Mouse (Mus musculus) urinary bladder, adult 18-20 months (tissue): ENCODE data around the gene Unc5b.
"Not testable (repeated sequence)": the region's sequence is repeated elsewhere in the genome, so short reads cannot be mapped to it uniquely, and the experiment has no call there.

Experiments used
- DNase-seq, 2 experiments: peaks; one replicate each; pipeline ENCODE4 v3.0.0; 2022; ENCODE audit warnings: low spot score in 2 of 2, mixed read lengths in 2 of 2

Unc5b gene

DNA sequence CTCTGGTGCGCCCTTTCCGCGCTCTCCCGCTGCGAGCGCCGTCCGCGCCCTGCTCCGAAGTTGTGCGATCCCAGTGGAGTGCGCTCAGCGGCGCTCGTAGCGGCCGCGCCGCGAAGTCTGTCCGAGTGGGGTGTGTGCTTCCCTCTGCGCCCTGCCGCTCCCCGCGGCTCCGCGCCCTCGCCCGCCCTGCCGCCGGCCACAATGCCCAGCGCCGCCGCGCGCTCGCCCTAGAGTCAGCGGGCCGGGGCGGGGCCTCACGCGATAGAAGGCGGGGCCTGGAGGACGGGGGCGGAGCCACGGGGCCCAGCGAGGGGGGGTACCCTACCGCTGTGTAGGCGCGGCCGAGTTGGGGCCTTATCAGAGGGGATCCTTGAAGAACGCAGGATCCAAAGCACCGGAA lies at the start of gene Unc5b:
Unc5b (minus strand) TSS at position 203 of the 400 bp plus-strand sequence.
- DNase-seq = peak; percentile 95 to 98

DNA sequence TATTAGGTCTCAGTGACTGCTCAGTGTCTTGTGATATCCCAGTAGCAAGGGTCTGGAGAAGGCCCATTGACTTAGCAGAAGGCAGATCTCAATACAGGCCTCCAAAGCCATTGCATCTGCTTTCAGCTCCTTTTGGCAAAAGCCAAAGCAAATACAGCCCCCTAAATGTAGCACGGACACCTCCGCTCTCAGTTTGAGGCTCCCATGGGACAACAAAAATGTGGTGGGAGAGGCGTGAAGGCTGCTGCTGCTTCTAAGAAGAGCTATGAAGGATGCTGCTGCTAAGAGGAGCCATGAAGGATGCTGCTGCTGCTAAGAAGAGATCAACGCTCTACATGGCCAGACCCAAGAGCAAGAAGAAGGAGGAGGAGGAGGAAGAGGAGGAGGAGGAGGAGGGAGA lies 48.4 kb upstream of the Unc5b start:
- no peak for DNase-seq

DNA sequence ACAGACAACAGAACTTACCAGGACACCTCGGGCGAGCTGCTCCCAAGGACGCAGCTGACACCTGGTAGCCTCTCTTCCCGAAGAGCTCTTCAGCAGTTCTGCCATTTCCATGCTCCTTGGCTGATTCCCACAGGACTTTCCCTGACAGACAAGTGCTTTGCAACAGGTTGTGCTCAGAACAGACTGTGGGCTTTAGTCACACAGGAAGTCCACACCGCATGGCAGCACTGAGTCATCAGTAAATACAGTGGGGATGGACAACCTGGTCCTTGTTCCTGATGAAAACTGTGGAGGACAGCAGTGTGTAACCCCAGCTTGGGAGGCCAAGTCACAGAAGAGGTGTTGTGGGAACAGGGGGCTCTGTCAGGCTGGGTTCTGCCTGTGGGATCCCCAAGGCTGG lies 45.7 kb upstream of the Unc5b start:
- DNase-seq = no peak

DNA sequence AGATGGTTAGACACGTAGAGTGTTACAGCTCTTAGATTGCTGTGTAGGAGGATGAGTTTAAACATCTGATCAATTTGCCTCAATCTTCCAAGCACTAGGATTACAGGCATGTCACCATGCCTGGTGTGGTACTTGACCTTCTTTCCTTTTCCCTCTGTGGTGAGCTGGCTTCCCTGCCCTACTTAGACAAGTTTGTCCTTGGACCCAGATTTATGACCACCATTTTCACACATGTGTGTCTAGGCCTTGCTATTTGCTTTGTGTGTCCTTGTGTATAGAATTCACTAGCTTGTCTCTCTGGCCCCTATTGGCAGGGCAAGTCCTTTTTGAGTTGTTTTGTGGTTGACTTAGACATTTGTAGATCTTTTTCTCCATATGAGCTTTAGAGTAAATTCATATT lies 43.6 kb upstream of the Unc5b start:
- no peak for DNase-seq

DNA sequence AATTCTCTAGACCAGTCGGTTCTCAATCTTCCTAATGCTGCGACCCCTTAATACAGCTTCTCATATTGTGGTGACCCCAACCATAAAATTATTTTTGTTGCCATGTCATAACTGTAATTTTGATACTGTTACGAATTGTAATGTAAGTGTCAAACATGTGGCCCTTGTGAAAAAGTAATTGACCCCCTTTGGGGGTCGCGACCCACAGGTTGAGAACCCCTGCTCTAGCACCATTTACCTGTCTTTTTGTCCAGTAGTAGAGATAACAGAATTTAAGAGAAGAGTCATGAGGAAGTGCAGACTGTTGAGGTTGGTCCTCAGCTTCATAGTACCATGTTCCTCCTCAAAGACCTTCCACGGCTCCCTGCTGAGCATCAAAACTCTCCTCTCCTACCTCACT lies 31.9 kb upstream of the Unc5b start:
- DNase-seq = no peak

DNA sequence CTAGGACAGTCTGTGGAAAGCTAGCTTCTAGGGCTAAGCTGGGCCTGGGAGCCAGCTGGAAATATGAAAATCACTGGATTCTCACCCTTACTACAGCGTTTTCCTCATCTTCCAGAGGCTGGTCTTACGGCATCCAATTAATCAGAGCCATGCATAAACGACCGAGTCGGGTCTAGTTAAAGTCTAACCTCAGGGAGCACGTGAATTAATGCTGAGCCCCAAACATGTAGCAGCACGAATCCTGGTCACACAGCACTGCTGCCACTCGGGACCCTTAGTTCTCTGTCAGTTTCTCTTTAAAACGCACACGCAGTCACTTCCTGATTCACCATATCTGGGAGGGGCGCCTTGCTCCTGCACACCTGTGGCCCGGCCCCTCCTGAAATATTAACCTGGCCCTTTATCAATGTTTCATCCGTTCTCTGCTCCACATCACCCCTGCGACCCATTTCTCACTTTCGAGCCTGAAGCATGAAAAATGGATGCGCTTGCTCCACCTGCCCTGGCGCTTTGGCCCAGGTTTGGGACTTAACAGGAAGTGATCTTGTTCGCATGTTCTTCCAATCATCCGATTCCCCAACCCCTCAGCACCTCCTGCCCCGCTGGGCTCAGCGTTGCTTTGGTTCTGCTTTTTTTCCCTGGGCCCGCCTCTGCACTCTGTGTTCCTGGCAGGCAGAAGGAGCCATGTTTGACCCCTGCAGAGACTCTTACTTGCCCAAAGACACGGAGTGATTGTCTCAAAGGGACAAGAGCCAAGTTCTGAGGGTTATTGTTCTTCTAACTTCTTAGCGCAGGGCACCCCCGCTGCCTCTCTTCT lies 31.3 kb upstream of the Unc5b start:
- DNase-seq = no peak

DNA sequence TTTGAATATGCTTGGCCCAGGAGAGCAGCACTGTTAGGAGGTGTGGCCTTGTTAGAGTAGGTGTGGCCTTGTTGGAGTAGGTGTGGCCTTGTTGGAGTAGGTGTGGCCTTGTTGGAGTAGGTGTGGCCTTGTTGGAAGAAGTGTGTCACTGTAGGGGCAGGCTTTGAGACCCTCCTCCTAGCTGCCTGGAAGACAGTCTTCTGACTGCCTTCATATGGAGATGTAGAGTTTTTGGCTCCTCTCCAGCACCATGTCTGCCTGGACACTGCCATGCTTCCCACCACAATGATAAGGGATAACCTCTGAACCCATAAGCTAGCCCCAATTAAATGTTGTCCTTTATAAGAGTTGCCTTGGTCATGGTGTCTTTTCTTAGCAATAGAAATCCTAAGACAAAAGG lies 13.9 kb upstream of the Unc5b start:
- not testable (repeated sequence) for DNase-seq

DNA sequence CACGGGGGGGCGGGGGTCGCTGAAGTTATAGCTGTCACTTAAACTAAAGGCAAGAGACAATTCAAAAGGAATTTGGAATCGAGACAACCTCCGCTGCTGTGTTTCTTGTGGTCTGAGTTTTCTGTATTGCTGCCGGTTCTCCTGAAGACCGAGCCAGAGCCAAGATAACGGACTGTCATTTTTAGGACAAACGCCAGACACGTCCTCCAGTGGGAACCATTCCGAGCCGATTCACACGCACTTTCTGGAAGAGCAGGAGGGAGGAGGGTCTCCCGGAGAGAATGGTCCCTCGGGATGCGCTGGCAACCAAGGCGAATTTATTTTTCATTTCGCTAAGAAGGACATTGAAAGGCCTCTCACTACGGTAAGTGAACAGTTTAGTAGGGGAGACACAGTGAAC lies 7.4 kb upstream of the Unc5b start:
- DNase-seq = no peak

DNA sequence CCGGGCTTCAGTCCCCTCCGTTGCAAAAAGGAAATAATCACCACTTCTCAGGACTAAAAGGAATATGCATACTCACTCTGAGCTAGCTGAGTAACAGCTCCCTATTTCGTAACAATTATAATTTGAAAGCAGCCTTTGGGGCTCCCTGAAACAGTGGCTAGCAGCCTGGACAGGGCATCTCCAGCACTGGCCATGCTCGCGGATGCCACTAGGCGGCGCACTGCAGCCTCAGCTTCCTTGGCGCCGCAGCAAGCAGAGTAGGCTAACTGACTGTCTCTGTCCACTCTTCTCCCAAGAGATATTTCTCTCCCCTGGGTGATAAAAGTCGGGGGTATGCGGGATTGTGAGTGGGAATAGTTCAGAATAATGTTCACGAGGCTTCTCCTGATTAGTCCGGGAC lies 3.6 kb upstream of the Unc5b start:
- peak; percentile 58 to 82 for DNase-seq

DNA sequence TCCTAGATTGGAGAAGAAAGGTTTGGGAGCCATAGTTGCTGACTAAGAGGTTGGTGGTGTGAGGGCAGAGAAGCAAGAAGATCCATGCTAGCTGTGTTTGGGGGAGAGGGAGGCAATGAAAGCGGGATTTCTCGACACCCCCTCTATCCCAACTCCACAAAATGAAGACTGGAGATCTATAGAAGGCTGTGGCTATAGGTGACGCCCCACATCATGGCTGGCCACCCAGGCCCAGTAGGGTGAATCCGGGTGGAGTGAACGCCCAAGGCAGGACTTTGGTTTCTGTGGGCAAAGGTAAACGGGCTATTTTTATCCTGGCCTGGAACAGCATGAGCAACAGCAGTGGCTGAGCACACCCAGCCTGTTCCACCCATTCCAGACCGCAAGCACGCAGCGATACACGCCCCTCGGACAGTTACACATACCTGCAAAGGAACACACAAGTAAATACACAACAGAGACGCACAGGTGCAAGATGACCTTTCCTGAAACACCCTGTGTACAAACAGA lies 1.3 kb upstream of the Unc5b start:
- peak in 1 of 2 experiments; percentile 30 for DNase-seq

DNA sequence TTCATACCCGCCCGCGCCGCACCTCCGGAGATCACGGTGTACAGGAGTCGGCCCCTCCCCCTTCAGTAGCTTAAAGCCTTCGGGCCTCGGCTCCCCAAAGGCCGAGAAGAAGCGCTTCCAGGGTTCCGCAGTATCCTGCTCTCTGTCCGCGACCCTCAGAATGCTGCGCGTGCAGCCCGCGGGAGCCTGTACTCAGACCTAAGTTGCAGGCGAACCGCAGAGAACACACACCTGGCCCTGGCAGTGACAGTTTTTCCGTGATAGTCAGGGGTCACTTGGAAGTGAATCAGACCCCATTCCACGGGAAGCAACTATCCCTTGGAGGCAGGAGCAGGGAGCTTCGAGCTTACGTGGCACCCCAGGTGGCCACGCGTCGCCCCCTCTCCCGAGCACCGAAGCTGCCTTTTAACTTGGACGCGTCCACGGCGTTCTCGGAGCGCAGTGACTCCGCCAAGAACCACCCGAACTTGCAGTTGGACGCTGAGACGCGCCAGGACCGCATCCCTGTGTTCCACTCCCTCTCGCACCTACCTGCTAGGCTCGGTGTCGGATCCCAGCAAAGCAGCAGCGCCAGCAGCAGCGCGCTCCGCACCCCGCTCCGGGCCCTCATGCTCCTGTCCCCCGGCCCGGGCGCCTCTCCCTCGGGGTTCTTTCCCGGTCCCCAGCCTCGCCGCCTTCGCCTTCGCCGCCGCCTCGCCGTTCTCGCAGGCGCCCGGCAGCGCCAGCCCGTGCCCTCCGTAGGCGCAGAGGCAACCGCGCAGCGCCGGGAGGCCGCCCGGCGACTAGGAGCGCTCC lies 628 bp downstream of the Unc5b start:
- peak in 1 of 2 experiments; percentile 57 for DNase-seq

DNA sequence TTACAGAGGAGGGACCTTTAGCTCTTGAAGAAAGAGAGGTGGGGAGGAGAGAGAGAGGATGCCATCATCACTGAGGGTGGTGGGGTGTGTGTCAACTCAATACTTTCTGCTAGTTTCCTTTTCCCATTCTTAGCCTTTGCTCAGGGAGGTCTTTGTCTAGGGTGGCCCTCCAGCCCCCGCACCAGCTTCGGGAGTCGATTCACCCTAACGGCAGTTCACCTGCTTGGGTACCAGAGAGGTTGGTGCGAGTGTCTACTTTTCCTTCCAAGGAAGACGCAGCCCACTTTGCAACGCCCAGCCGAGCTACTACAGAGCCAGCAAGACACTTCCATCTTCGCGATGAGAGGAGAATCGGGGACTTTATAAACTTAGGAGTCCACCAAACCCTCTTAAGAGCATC lies 1.4 kb downstream of the Unc5b start:
- DNase-seq = peak in 1 of 2 experiments; percentile 34

DNA sequence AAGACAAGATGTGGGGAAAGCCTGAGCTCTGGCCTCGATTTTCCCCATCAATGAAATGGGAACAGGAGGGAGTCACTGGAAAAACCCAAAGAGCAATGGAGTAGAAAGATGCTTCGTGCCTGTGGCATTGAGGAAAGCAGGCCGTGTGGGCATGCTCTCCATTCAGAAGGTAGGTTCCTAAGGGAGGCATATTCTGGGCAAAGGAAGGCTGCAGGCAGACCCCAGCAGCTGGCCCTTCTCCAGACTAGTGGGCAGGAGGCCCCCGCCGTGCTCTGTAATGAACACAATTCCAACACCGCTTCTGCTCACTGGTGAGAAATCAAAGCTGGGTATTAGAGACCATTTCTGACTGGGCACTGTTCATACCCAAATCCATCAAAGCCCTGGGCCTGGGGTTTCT lies 2.3 kb downstream of the Unc5b start:
- no peak for DNase-seq

DNA sequence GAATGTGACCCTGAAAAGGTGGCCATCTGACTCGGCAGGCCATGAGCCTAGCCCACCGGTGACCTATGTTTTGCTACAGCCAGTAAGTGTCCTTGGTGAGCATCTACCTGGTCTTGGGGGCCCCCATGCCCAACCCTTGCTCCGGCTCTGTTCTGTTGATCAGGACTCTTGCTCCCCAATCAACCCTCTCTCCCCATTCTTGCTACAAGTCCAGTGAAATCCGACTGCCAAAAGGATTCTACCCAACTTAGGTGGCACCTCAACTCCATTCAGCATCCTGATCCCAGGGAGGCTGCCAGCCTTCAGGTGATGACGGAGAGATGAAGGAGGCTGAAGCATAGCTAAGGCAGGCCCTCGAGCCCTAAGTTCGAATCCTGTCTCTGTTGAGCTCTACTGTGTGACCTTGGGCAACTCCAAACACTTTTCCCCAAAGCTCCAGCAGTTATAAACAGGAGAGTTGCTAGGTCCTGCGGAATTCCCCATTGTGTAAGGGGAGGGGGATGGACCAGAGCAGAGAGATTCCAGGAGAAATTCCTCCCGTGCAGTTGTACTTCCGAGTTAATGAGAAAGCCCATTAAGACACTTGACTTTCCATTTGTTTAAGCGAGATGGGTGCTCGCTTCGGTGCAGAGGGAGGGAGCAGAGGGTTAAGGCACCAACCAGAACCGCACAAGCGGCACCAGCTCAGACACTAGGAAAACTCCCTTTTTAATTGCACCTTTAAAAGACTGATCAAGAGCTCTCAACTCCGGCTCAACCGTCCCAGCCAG lies 3.3 kb downstream of the Unc5b start:
- no peak for DNase-seq

DNA sequence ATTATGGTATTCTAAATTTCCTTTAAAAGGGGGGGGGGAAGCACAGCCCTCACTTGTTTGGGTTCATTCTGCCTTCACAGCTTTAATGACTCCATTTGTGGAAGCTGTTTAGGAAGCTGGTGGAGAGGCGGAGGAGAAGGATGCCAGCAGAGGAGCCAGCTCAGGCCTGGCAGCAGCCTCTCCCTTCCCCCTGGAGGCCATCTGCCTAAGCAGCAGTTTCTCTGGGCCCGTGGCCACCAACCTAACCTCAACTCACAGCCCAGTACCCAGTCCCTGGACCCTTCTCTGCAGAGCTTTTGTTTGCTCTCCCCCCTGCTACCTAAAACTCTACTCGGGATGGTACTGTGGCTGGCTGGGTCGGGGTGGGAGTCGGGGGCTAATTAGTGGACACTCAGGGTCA lies 4.1 kb downstream of the Unc5b start:
- peak in 1 of 2 experiments; percentile 16 for DNase-seq

DNA sequence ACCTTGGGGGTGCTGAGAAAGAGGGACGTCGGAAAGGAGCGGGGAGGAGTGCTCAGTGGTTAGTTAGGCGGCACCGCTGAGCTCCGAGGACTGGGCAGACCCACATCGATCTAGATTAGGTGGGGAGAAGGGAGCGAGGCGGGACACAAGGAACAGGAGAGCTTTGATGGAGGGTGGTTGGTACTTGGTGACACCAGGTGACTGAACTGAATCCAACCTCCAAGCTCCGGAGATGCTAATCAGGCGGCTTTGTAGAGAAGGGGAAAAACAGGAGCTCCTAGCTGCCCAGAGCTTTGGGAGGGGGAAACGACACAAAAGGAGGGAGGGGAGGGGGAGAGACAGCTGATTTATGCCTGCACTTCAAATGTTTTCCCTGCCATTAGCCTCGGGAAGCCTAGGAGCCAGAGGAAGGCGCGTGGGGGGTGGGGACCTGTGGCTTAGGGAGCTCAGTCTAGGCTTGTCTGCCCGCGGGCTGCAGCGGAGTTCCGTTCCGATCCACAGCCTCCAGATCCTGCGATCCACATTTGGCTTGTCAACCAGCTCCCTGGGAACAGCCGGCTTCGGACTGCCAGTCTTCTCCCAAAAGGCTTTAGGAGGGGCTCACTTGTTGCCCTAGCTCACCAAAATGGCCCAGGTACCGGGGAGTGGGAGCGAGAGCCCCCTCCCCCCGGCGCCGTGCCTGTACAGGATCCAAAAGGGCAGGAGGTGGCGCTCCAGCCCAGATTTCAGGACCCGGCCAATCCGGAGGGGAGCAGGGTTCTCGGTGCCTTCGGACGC lies 4.7 kb downstream of the Unc5b start:
- DNase-seq = peak in 1 of 2 experiments; percentile 80

DNA sequence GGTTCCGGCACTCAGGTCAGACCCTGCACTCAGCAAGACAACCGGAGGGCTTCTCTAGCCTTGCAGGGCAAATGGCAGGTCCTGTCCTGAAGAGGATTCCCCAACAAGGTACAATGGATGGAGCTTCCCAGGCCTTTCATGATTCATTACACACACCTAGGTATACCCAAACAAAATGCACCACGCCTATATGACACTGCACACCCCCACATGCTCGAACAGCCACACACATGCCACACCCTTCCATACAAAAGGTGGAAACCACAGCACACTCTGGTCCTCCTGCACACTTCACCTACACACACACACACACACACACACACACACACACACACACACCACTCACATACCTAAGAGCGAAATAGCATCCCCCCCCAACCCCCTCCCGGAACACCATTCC lies 5.4 kb downstream of the Unc5b start:
- DNase-seq = peak in 1 of 2 experiments; percentile 19

DNA sequence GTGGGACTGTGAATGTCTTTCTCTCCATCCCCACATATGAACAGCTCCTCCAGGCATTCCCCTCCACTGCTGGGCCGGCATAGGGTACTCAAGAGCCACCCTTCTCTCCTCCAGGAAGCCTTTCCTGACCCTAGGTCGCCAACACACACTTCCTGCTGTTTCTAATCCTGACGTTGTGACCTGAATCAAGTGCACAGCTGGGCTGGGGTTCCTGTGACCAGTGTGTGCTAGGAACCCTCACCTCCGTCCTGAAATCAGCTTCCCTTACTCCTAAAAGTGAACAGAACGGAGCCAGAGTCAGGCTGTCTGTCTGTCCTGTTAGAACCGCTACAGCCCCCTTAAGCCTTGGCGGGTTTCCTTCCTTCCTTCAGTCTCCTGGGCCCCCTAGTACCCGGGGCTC lies 7.6 kb downstream of the Unc5b start:
- DNase-seq = no peak

DNA sequence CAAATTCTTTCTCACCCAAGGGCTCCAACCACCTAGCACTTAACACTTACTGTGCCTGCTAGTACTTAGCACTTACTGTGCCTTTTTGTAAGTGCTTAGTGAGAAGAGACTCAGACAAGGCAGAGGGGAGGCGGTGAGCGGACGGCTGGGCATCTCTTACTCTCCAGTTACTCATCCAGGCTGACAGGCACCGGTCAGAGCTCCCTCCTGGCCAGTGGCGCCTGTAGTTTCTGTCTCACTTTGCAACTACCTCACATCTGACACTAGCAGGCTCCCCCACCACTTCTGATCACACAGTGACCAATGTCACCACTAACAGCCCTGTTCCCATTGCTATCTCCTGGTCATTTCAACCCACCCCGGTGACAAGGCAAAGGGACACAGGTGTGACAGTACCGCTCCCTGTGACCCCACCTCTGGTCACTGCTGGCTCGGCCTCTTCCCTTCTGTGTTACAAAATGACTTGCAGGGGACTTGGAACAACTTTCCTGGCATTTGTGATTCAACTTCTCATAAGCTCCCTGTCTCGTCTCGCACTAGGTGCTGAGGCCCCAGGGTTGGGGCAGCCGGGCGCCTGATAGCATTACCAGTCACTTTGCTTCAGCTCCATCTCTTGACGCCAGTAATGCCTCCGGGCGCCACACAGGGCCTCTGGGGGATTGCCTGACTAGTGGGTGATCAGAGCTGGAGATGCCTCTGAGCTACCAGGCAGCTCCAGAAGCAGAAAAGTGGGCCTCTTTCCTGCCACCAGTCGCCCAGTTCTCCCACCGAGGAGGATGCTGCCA lies 8.5 kb downstream of the Unc5b start:
- no peak for DNase-seq

DNA sequence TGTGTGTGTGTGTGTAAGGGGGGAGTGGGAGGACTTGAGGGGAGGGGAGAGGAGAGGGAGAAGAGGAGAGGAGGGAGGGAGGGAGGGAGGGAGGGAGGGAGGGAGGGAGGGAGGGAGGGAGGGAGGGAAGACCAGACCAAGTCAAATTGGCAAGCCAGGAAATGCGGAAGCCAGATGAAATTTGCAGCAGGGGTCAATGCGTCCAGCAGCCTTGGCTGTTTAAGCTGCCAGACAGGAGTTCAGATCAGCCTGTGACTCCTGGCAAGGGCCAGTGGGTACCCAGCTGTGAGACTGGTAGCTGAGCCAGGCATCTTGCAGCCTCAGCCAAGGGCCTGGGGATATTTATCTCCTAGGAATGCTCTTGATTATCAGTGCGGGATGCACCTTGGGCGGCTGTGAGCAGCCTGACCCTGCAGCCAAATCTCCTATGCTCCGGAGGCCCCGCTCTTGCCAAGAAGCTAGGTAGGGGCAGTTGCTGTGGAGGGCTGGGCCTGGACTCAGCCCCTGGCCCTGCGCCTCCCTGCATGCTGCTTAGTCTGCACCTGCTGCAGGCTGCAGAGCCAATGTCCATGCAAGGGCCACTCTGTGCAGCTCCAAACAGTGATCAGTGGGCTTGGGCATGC lies 9.5 kb downstream of the Unc5b start:
- DNase-seq = peak in 1 of 2 experiments; percentile 8
